Mouse (Mus musculus): ENCODE measurements at regions not wholly inside any gene's neighbourhood (a gene's known extent, or its start where the extent isn't known, plus 50 kb on each side); places are given as distances from the start of the nearest gene placed in this dataset.

DNA sequence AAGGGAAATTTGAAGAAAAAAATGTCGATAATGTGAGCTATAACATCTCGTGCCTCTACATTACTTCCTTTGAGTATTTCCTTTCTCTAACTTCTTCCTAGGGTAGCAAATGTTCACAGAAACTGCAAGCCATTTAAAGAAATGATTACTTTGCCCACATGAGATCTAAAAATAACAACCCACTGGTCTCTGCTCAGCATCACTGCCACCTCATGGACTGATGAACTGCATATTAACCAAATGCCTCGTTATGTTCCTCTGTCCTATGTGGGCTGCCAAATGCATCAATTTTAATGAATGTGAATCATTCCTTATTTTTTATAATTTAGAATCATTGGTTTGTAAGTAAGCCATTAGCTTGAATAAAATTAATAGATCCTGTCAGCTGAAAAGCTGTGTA is 590.0 kb upstream of the Nr3c2 start:
- no peak for DNase-seq (ENCODE audit: low spot score)

DNA sequence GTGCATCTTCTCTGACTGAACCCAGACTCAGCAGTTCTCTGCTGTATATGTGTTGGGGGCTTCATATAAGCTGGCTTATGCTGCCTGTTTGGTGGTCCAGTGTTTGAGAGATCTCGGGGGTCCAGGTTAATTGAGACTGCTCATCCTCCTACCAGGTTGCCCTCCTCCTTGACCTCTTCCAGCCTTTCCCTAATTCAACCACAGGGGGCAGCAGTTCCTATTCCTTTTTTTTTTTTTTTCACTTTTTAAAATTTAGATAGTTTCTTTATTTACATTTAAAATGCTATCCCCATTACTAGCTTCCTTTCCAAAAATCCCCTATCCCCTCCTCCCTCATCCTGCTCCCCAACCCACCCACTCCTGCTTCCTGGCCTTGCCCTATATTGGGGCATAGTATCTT is 570.7 kb upstream of the Nr3c2 start:
- no peak for DNase-seq (ENCODE audit: low spot score)

DNA sequence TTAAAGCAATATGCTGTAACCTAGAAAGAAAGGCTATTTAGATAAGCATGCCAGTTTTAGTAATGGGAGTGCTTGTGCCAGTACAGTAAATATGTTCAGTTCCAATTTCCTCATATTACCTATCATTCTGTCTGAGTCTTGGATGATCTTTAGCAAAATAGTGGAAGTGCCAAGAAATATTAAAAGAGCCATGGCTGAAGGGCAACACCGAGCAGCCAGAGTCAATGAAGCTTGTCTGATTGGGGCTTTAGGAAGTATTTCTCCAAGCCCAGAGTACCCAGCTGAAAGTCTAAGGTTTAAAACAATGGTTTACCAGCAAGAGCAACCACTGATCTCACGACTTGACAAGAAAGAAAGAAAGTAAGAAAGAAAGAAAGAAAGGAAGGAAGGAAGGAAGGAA is 556.2 kb upstream of the Nr3c2 start:
- no peak for DNase-seq (ENCODE audit: low spot score)

DNA sequence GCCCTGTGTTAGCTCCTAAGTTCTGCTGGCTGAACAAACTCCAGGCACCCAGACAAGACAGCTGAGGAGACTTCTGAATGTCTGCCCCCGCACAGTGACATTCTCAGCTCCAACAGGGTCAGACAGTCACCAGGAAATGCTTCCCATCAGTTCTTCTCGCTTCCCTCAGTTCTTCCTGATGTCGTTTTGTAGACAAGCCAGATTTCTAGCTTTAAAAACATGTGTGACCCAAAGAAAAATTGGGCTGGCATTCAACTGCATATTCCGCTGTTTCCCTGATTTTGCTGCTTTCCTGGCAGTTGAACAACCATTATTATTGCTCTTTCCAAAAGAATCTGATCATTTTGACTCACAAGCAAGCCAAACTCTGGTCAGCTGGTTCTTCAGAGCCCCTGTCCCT is 553.1 kb upstream of the Nr3c2 start:
- peak; percentile 1 for DNase-seq (ENCODE audit: low spot score)

DNA sequence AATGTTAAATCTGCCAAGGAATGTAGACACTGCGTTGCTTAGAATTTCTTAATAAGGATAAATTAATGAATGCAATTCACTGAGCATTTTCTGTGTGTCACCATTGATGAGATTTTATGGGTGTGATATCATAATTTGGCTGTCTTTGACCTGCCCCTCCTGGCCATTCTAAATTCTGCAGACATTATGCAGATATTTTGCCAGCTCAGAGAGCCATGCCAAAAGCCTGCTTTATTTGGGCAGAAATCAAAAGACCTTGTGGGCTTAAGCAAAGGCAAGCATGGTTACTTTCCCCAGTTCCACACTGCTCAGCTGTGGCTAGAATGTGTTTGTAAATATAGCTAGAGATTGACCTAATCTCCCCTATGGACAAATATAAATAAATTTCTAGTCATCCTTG is 552.4 kb upstream of the Nr3c2 start:
- peak; percentile 12 for DNase-seq (ENCODE audit: low spot score)

DNA sequence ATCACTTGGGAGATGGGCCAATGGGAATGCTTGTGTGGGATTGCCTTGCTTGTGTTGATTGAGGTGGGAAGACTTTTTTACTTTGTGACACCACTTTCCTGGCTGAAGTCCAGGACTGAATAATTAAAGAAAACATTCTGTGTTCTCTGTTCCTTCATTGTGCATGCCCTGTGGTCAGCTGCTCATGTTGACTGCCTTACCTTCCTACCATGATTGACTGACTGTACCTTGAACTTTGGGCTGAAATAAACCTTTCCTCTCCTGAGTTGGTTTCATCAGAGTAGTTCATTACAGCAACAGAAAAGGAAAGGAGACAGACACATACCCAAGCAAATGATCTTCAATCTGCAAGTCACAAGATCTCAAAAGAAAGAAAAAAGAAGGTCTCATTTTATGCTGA is 524.9 kb upstream of the Nr3c2 start:
- no peak for DNase-seq (ENCODE audit: low spot score)

DNA sequence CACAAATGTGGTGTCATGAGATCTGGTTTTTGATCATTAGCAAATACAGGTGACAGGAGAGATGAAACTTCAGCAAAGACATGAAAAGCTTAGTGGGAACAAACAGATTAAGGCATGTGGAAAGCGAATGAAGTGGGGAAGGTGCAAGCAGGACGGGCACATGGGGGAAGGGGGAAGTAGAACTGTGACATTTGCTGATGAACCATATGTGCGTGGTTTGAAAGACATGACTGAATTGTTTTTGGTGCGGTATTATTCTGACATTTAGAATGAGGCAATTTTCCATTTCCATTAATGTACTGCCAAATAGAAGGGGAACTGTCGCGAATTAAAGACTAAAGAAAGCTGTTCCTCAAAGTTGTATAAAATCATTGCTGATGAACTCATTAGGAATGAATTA is 521.5 kb upstream of the Nr3c2 start:
- DNase-seq (ENCODE audit: low spot score): no peak

DNA sequence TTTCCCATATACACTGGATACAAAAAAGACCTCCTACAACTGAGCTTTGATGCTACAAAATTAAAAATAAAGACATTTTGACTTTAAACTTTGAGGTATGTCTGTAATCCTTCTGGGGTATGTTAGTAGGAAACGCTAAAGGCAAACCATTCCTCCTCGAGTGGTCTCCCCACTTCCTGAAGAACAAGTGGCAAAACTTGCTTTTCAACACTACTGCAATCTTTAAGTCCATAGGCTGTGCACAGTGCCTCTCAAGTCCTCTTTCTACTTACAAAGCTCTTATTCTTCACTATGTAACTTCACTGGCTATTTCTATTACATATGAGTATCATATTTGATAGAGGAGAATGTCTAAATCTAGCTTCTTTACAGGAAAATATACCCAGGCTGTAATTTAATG is 517.6 kb upstream of the Nr3c2 start:
- no peak for DNase-seq (ENCODE audit: low spot score)

DNA sequence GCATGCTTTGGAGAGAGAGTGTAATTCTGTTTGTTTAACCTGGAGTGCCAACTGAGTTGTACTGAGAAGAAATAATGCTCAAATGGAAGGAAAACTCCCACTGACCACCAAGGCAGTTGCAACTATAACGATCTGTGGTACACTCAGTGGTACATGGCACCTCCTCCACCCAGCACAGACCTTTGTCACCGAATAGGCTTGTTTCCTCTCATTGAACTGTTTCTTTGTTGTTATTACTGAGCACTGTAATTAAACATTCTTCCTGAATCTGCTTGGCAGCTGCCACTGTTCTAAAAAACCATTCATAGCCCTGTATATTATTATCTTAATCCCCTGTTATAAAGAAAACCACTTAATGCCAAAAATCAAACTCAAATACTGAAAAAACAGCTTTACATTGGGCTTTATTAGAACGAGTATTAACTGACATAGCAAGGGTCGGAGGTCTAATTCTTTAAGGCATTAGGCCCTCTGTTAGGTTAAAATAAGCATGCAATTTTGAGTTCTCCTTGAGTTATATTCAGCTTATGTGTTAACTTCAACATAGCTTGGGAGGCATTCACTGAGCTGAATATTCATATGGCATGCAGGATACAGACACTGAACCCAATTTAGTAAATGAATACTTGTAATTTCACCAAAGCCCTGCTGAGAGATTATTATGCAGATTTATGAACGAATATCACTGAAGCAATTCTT is 515.5 kb upstream of the Nr3c2 start:
- DNase-seq (ENCODE audit: low spot score): no peak

DNA sequence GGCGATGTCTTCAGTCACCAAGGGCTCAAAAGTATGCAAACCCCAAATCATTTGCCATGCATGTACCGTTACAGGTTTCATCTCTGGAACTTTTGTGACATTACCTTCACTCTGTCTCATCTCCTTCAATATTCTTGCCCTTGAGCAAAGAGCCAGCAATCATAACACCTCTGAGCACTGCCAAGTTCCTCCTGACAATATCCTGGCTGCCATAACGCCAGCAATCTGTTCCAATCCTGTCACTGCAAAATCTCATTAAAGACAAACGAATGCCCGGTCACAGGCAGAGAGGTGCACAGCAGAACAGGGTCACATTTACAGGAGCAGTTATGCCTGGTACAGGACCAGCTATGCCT is 515.0 kb upstream of the Nr3c2 start:
- no peak for DNase-seq (ENCODE audit: low spot score)

DNA sequence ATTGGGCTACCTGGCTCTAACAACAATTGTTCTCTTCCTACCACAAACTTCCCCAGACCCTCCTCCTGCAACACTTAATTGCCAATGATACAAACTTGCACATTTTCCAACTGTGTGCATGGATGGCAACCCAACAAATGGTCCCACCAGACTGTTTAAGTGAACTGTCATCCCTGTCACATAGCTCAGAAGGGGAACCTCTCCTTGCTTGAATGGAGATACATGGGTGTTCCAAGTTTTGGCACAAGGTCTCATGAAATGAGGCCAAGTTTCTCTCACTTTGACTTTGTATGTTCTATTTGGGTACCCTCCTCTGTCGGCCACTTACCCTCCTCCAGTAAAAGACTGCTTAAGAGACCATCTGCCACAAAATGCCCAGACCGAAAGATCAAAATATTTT is 507.2 kb upstream of the Nr3c2 start:
- DNase-seq (ENCODE audit: low spot score): no peak

DNA sequence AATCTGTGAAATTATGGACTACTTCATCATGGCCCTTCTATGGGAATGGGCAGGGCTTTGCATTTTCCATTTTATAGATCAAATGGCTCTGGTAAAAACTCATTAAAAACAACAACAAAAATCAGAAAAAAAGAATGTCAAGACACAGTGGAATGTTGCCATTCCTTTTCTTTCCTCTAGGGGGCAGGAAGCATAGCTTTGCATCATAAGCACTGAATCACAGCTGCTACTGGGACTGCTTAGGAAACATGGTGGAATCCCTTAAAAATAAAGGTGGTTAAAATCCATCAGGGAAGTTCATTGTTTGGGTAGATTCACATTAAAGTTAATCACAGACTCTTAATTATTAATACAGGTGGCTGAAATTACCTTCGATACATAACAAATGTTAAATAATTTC is 476.8 kb upstream of the Nr3c2 start:
- no peak for DNase-seq (ENCODE audit: low spot score)

DNA sequence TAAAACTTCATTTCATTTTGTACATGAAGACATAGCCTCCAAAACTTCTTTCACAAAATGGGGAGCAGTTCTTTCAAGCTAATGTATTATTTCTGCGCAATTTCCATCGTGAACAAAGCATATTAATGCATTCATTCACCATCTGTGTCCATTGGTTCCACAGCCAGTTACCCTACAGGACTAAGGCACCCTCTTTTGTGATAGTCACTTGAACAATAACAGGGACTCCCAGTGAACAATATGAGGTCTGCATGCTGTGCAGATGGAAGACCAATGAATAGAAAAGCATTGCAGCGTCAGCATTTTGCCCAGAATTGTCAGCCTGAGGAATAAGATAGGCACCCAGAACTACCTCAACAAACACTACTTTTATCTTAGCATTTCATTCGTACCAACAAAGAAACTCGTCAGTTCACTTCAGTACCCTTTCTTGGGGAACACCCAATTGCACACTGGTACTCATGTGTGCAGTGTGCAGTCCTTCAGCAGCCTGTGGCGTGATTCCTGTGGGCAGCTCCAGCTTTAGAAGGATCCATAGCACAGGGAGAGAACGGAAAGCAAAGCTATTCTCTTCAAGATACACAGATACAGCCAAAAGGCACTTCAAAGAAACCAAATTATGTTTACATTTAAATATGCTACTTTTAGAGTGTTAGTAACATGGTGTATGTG is 476.2 kb upstream of the Nr3c2 start:
- DNase-seq (ENCODE audit: low spot score): no peak

DNA sequence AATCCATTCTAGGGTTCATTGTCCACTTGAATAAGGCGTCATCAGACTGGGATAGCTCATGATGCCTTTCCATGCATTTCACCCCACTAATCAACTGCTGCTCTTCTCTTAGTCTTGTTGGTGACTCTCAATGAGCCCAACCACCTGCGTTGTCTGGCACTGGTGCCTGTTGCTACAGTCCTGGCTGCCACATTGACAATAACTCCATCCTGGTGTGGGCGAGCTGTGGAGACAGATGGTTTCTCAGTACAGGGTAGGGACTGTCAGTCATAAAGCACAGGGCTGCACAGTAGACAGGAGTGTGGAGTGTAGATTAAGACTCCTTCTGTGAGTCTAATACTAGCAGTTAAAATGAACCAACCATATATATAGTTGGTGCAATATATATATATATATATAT is 469.4 kb upstream of the Nr3c2 start:
- DNase-seq (ENCODE audit: low spot score): no peak

DNA sequence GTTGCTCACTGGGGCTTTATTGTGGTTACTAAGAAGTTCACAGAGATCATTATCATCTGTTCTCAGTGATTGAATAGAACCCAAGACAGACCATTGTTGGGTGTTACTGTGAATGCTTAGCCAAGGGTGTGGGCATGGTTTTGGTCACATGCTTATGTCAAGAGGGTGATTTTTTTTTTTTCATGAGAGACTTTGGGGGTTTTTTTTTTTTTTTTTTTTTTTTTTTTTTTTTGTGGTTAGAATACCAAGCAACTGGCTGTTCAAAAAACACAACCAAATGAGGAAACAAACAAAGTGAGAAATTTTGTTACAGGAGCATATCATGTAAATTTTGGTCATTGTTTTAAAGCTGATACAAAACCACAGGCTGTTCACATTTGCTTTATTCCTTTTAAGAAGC is 466.4 kb upstream of the Nr3c2 start:
- no peak for DNase-seq (ENCODE audit: low spot score)

DNA sequence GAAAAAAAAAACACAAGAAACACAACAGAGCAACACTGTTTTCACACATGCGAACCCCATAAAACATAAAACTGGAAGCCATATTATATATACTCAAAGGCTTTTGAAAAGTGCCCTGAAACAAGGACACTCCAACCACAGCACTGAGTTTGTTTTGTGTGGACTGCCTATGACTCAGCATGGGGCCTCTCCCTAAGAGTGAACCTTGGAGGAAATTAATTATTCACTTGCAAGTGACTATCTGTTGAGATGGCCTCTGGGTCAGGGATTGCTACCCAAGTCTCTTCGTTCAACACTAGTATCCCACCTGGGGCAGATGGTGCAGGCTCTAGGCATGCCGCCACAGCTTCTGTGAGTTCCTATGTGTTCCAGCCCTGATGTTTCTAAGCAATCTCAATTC is 461.3 kb upstream of the Nr3c2 start:
- DNase-seq (ENCODE audit: low spot score): no peak

DNA sequence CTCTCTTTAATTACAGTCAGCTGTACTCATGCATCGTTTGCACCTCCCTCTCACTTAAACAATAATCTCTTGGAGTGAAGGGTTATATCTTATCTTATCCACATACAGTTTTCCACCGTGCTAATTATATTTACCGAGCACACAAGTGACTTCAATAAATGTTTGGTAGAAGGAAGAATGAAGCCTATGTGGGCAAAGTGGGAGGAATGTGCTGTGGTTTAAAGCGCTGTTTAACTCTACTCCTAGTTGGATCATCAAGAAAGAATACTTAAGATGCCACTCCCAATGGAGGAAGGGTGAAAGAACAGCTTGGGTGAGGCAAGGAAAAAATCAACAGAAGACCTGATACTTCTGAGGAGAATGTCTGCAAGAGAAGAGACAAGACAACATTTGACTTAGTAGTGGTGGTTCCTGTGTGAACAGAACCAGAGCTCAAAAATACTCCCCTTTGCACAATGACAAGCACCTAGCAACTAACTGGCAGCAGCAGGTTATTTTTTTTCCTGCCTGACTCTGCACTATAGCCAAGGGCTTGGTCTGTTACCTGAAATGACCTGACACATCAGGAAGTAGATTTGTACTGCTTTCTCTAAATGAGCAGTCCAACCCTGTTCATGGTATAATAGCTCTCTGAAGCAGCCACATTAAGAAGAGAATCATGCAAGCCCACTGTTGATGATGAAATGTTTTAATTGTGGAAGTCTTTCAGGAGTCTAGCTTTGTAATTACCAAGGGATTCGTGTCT is 424.6 kb upstream of the Nr3c2 start:
- no peak for DNase-seq (ENCODE audit: low spot score)

DNA sequence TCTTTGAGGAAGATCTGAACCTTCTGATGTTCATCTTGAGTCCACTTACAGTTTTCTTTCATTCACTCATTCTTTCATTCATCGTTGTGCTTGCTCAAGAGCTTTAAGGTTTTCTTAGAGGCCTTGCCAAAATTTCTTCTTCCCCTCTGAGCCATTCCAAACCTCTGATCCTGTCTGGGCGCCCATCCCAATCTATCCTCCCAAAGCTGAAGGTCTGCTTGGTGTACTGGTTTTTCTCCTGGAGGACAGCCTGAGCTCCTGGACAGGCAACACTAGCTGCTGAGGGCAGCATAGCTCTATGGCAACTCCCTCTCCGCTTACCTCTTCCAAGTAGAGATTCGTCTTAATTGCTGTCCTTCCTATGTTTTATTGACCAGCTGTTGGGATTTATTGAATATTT is 420.3 kb upstream of the Nr3c2 start:
- DNase-seq (ENCODE audit: low spot score): no peak

DNA sequence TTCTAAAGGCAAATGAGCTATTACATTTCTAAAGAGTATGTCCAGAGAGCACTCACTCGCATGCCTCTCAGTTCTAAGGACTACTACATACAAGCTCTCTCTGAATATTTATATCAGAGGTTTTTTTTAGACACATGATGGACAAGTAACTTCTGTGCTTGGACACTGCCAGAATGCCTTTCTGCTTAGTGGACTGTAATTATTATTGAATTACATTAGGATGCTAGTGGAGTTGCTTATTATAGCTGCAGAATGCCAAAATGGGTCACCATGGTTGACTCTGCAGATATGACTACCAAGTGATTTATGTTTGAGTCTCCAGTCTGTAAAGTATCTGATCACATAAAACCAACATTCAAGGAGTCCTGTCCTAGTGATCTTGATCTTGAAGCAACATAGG is 395.6 kb upstream of the Nr3c2 start:
- peak; percentile 59 for DNase-seq (ENCODE audit: low spot score)

DNA sequence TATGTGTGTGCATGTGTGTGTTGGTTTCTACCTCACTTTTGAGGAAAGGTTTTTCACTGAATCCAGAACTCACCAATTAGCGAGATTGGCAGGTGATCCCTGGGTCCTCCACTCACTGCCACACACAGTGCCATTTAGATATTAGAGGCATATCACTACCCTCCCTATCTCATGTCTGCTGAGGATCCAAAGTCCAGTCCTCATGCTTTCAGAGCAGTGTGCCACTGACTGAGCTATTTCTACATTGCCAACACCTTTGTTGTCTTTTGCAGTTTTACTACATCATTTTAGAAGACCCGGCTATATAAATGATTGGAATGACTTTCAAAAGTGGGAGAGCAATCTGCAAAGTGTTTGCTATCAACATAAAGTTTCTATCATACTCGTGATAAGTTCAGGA is 392.0 kb upstream of the Nr3c2 start:
- DNase-seq (ENCODE audit: low spot score): no peak

DNA sequence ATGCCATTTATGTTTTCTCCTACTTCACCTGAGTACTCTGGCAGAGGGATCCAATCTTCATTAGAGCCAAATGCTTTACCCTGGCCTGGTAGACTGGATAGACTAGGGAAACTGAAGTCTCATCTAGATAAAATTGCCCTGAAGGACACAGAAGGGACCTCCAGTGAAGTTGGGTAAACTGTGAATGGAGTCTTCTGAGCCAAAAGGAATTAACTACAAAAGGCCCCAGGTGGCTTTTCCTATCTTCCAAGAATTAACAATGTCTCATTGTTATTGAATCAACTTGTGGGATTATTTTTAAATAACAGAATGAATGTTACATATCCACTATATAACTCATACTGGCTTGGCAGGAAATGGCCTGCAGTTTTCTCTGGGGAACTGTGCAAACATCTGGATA is 390.0 kb upstream of the Nr3c2 start:
- DNase-seq (ENCODE audit: low spot score): peak; percentile 5

DNA sequence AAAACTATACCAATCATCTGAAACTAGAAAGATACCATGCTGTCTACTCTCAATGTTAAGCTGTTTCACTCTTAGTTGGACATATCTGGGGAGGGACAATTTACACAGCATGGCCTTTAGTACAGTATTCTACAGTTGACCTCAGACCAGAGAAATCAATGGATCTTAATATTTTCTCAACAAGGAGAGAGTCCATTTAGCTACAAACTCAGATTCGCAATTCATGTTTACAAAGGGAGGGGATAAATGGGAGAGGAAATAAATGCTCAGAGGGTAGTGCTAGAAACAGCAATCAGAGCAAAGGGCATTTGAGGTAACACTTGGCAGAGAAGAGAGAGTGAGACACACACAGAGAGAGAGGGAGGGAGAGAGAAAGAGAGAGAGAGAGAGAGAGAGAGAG is 385.1 kb upstream of the Nr3c2 start:
- DNase-seq (ENCODE audit: low spot score): no peak

DNA sequence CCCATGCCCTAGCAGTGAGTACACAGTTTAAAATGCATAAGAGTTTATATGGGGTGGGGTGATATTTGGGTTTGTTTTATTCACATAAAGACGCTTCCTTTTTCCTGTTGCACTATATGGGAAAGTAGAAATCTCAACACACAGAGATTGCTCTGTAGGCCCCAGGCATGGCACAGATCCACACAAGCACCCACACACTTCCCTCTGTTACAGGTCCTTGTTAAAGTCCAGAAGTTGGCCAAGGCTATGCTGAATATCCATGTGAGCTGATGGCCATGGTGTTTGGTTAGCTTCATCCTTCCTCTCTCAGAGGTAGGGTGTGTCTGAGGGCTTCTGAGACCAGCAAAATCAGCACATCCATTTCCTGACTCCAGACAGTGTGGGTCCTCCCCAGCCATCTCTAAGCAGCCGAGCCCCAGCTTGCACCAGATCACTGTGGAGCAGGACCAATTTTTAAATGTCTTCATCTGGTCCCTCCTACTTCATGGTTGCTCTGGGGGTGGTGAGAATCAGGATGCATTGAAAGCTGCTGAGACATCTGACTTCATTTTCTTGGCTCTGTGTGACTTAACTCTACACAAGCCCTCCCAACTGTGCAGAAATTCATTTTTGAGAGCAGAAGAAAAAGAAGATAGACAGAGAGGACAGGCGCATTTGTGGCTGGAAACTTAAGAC is 360.3 kb upstream of the Nr3c2 start:
- no peak for DNase-seq (ENCODE audit: low spot score)
